Mouse (Mus musculus) midbrain, embryonic 11.5 days (tissue): ENCODE measurements at regions not wholly inside any gene's neighbourhood (a gene's known extent, or its start where the extent isn't known, plus 50 kb on each side); places are given as distances from the start of the nearest gene placed in this dataset.

Source experiments
- ATAC-seq: fragments of 200-750 bp; cut with Nextera tagmentation; 2 replicates; pipeline ENCODE4 v1.8.0; 2017; ENCODE audit warnings: moderate TSS enrichment, moderate library complexity; ENCODE audit not compliant: low FRiP score
- DNase-seq: peaks from one replicate; pipeline ENCODE4 v3.0.0; 2015; ENCODE audit warnings: low spot score; ENCODE audit errors: missing footprints
- H3K27ac ChIP-seq: fragments of 300-500 bp; sonication (generic); 2 replicates; pipeline ENCODE4 v1.5.1; 2014; ENCODE audit warnings: low read depth, low read length
- H3K27me3 ChIP-seq: fragments of 300-500 bp; sonication (generic); 2 replicates; pipeline ENCODE4 v1.6.1; 2014; ENCODE audit warnings: mild to moderate bottlenecking, low read length, moderate library complexity, mixed read lengths; ENCODE audit not compliant: control insufficient read depth, insufficient read depth
- H3K36me3 ChIP-seq: fragments of 300-500 bp; sonication (generic); 2 replicates; pipeline ENCODE4 v1.6.1; 2014; ENCODE audit warnings: mild to moderate bottlenecking, low read length, moderate library complexity, mixed read lengths; ENCODE audit not compliant: control insufficient read depth, insufficient read depth
- H3K4me1 ChIP-seq: fragments of 300-500 bp; sonication (generic); 2 replicates; pipeline ENCODE4 v1.6.1; 2014; ENCODE audit warnings: low read length; ENCODE audit not compliant: control insufficient read depth, insufficient read depth
- H3K4me2 ChIP-seq: fragments of 300-500 bp; sonication (generic); 2 replicates; pipeline ENCODE4 v1.6.1; 2014; ENCODE audit warnings: mild to moderate bottlenecking, moderate library complexity
- H3K4me3 ChIP-seq: fragments of 300-500 bp; sonication (generic); 2 replicates; pipeline ENCODE4 v1.5.1; 2014; ENCODE audit warnings: low read depth, low read length
- H3K9ac ChIP-seq: fragments of 300-500 bp; sonication (generic); 2 replicates; pipeline ENCODE4 v1.6.1; 2014; ENCODE audit warnings: low read length
- H3K9me3 ChIP-seq: fragments of 300-500 bp; sonication (generic); 2 replicates; pipeline ENCODE4 v1.6.1; 2016; ENCODE audit warnings: low read length; ENCODE audit not compliant: control insufficient read depth
- WGBS: fragments of 180-500 bp; shearing (Covaris S2); extraction: QIAGEN DNeasy Blood & Tissue Kit; methylation state at CpG from one replicate; pipeline ENCODE4 v1.1.7; 2014; 5-methylcytosine and 5-hydroxymethylcytosine counted together

GRCm38 (mm10) chr4:142898994-142899393 lies 313.8 kb downstream of the Prdm2 start:
- Histone ChIP-seq H3K4me1 (no peaks in the 10 kb centered on the region), H3K27ac (no peak overlapping the region), H3K9ac (no peak overlapping the region), H3K9me3 (peaks cover 3% of the 10 kb centered on the region; the same call in 1 of the 2 replicates), H3K4me3 (no peak overlapping the region), H3K27me3 (no peaks in the 10 kb centered on the region), H3K36me3 (no peaks in the 10 kb centered on the region), H3K4me2 (no peak overlapping the region)
- ATAC-seq (no peak), DNase-seq (no peak)
- WGBS = 81% methylated on average over 1 of the region's 1 CpGs

- ATAC-seq = no peak
- no peak for DNase-seq
- Histone ChIP-seq H3K36me3 (no peaks in the 10 kb centered on the region), H3K4me3 (no peak overlapping the region), H3K4me2 (no peak overlapping the region), H3K4me1 (no peaks in the 10 kb centered on the region; the same call in 1 of the 2 replicates), H3K27me3 (no peaks in the 10 kb centered on the region), H3K9ac (no peak overlapping the region), H3K27ac (no peak overlapping the region), H3K9me3 (no peaks in the 10 kb centered on the region)
- WGBS = 100% methylated on average over 1 of the region's 1 CpGs
Observed at GRCm38 (mm10) chr4:142890711-142891110, 322.1 kb downstream of the Prdm2 start.

- no peaks in the 10 kb centered on the region for H3K36me3 ChIP-seq
- 85% methylated on average over 4 of the region's 4 CpGs for WGBS
- H3K27ac ChIP-seq = no peak overlapping the region
- H3K4me1 ChIP-seq = no peaks in the 10 kb centered on the region; the same call in 1 of the 2 replicates
- no peaks in the 10 kb centered on the region for H3K9me3 ChIP-seq
- DNase-seq = no peak
- ATAC-seq = no peak
- no peak overlapping the region for H3K4me2 ChIP-seq
- no peak overlapping the region for H3K9ac ChIP-seq
- no peak overlapping the region for H3K4me3 ChIP-seq
- no peaks in the 10 kb centered on the region for H3K27me3 ChIP-seq
Observed at GRCm38 (mm10) chr4:142888891-142889290, 323.9 kb downstream of the Prdm2 start.

- no peaks in the 10 kb centered on the region for H3K27me3 ChIP-seq
- no peak for ATAC-seq
- no peak overlapping the region for H3K27ac ChIP-seq
- no peak overlapping the region for H3K4me2 ChIP-seq
- H3K4me3 ChIP-seq = no peak overlapping the region
- no peak for DNase-seq
- H3K9me3 ChIP-seq = no peaks in the 10 kb centered on the region
- no peak overlapping the region for H3K9ac ChIP-seq
- no peaks in the 10 kb centered on the region; the same call in 1 of the 2 replicates for H3K4me1 ChIP-seq
- 73% methylated on average over 6 of the region's 6 CpGs for WGBS
- H3K36me3 ChIP-seq = no peaks in the 10 kb centered on the region
Observed at GRCm38 (mm10) chr4:142887876-142888275, 324.9 kb downstream of the Prdm2 start.

- Histone ChIP-seq H3K9ac (no peak overlapping the region), H3K36me3 (no peaks in the 10 kb centered on the region), H3K27me3 (no peaks in the 10 kb centered on the region), H3K4me2 (no peak overlapping the region), H3K4me1 (peaks cover 3% of the 10 kb centered on the region; the same call in 1 of the 2 replicates), H3K9me3 (no peaks in the 10 kb centered on the region), H3K27ac (no peak overlapping the region), H3K4me3 (no peak overlapping the region)
- 9% methylated on average over 2 of the region's 2 CpGs for WGBS
- ATAC-seq = peak; percentile 83
- peak; percentile 96 for DNase-seq
Observed at GRCm38 (mm10) chr4:142880323-142880759, 332.5 kb downstream of the Prdm2 start.

GRCm38 (mm10) chr4:142876151-142876550 lies 336.6 kb downstream of the Prdm2 start:
- ATAC-seq = no peak

GRCm38 (mm10) chr4:142875105-142875504 lies 337.7 kb downstream of the Prdm2 start:
- 82% methylated on average over 5 of the region's 5 CpGs for WGBS
- Histone ChIP-seq H3K4me2 (no peak overlapping the region), H3K9ac (no peak overlapping the region)

More at GRCm38 (mm10) chr4:142876151-142876550, 336.6 kb downstream of the Prdm2 start:
- DNase-seq = no peak
- Histone ChIP-seq H3K4me2 (no peak overlapping the region), H3K27me3 (no peaks in the 10 kb centered on the region), H3K27ac (no peak overlapping the region), H3K9me3 (no peaks in the 10 kb centered on the region), H3K36me3 (no peaks in the 10 kb centered on the region), H3K4me3 (no peak overlapping the region), H3K4me1 (peaks cover 3% of the 10 kb centered on the region; the same call in 1 of the 2 replicates), H3K9ac (no peak overlapping the region)
- WGBS = 94% methylated on average over 3 of the region's 3 CpGs

GRCm38 (mm10) chr4:142866341-142866740 lies 346.5 kb downstream of the Prdm2 start:
- Histone ChIP-seq H3K9me3 (no peaks in the 10 kb centered on the region), H3K4me1 (no peaks in the 10 kb centered on the region), H3K9ac (no peak overlapping the region), H3K36me3 (no peaks in the 10 kb centered on the region), H3K4me2 (no peak overlapping the region), H3K4me3 (no peak overlapping the region), H3K27me3 (no peaks in the 10 kb centered on the region), H3K27ac (no peak overlapping the region)
- DNase-seq = peak; percentile 53
- WGBS = 85% methylated on average over 7 of the region's 7 CpGs
- ATAC-seq = no peak

More at GRCm38 (mm10) chr4:142875105-142875504, 337.7 kb downstream of the Prdm2 start:
- no peaks in the 10 kb centered on the region for H3K36me3 ChIP-seq
- no peaks in the 10 kb centered on the region for H3K27me3 ChIP-seq
- no peak overlapping the region for H3K27ac ChIP-seq
- peaks cover 2% of the 10 kb centered on the region; the same call in 1 of the 2 replicates for H3K4me1 ChIP-seq
- H3K9me3 ChIP-seq = no peaks in the 10 kb centered on the region
- no peak for DNase-seq
- no peak for ATAC-seq
- no peak overlapping the region for H3K4me3 ChIP-seq

GRCm38 (mm10) chr4:142865593-142865992 lies 347.2 kb downstream of the Prdm2 start:
- no peak overlapping the region for H3K9ac ChIP-seq
- no peaks in the 10 kb centered on the region for H3K9me3 ChIP-seq
- H3K27ac ChIP-seq = no peak overlapping the region
- no peaks in the 10 kb centered on the region for H3K27me3 ChIP-seq
- WGBS = 89% methylated on average over 2 of the region's 2 CpGs
- H3K36me3 ChIP-seq = no peaks in the 10 kb centered on the region
- DNase-seq = peak; percentile 61
- H3K4me2 ChIP-seq = no peak overlapping the region
- H3K4me1 ChIP-seq = no peaks in the 10 kb centered on the region
- ATAC-seq = no peak
- no peak overlapping the region for H3K4me3 ChIP-seq
